Mouse (Mus musculus) midbrain, embryonic 12.5 days (tissue): ENCODE measurements around the gene Trmt112. TPM values are rescaled to one million over a fixed set of nuclear protein-coding genes. Genes with fewer than 3 reads are reported as not detected.

Experiments used
- ATAC-seq: fragments of 200-750 bp; cut with Nextera tagmentation; 2 replicates; pipeline ENCODE4 v1.8.0; 2017; ENCODE audit warnings: low read depth, moderate TSS enrichment, moderate library complexity; ENCODE audit not compliant: low FRiP score
- H3K27ac ChIP-seq: fragments of 300-500 bp; sonication (generic); replicated peaks from 2 replicates; pipeline ENCODE4 v1.5.1; 2016; ENCODE audit warnings: mild to moderate bottlenecking
- H3K27me3 ChIP-seq: fragments of 300-500 bp; sonication (generic); 2 replicates; pipeline ENCODE4 v1.6.1; 2016; ENCODE audit warnings: mild to moderate bottlenecking
- H3K36me3 ChIP-seq: fragments of 300-500 bp; sonication (generic); 2 replicates; pipeline ENCODE4 v1.6.1; 2016
- H3K4me1 ChIP-seq: fragments of 300-500 bp; sonication (generic); 2 replicates; pipeline ENCODE4 v1.6.1; 2016
- H3K4me2 ChIP-seq: fragments of 300-500 bp; sonication (generic); replicated peaks from 2 replicates; pipeline ENCODE4 v1.6.1; 2016; ENCODE audit warnings: mild to moderate bottlenecking, moderate library complexity
- H3K4me3 ChIP-seq: fragments of 300-500 bp; sonication (generic); 2 replicates; pipeline ENCODE4 v1.5.1; 2016; ENCODE audit warnings: mild to moderate bottlenecking
- H3K9ac ChIP-seq: fragments of 300-500 bp; sonication (generic); replicated peaks from 2 replicates; pipeline ENCODE4 v1.6.1; 2016; ENCODE audit warnings: mild to moderate bottlenecking, moderate library complexity
- H3K9me3 ChIP-seq: fragments of 300-500 bp; sonication (generic); 2 replicates; pipeline ENCODE4 v1.6.1; 2016; ENCODE audit warnings: mild to moderate bottlenecking
- WGBS: fragments of 180-500 bp; shearing (Covaris S2); methylation state at CpG from one replicate; pipeline ENCODE4 v1.1.7; 2016; 5-methylcytosine and 5-hydroxymethylcytosine counted together
- polyA plus RNA-seq: library from polyadenylated mRNA; unstranded; fragments of >200 nt; fragmentation: Nextera tagmentation; extraction: Ambion mirVana; gene quantifications from 2 replicates; pipeline ENCODE4 v1.2.1, GENCODE M21; 2016

The Trmt112 gene
- polyA plus RNA-seq, 1 experiment from 2014 or later, result 129 TPM

- Histone ChIP-seq H3K9me3 (no peaks in the 10 kb centered on the region), H3K4me3 (peak overlapping the region; percentile 91), H3K27me3 (peaks cover 40% of the 10 kb centered on the region), H3K4me1 (peaks cover 37% of the 10 kb centered on the region), H3K9ac (peak overlapping the region; percentile 96), H3K36me3 (no peaks in the 10 kb centered on the region), H3K27ac (peak overlapping the region; percentile 92), H3K4me2 (peak overlapping the region; percentile 91)
- peak; percentile 10; the same call in 1 of the 2 replicates for ATAC-seq
- 2% methylated on average over 28 of the region's 48 CpGs for WGBS
These were observed 11.5 kb downstream of the Trmt112 start for GRCm38 (mm10) chr19:6920741-6921636.

- Histone ChIP-seq H3K27me3 (peaks cover 49% of the 10 kb centered on the region), H3K4me2 (peak within 1 kb of the TSS; percentile 91), H3K36me3 (no peaks in the 10 kb centered on the region), H3K9ac (peak within 1 kb of the TSS; percentile 96), H3K4me3 (peak within 1 kb of the TSS; percentile 91), H3K4me1 (peaks cover 43% of the 10 kb centered on the region), H3K27ac (peak within 1 kb of the TSS; percentile 92), H3K9me3 (no peaks in the 10 kb centered on the region)
- 1% methylated on average over 60 of the region's 66 CpGs for WGBS
- ATAC-seq, result peak; percentile 93
These were observed 12.4 kb downstream of the Trmt112 start, which contains the start of gene Esrra for GRCm38 (mm10) chr19:6921647-6922567. Esrra (minus strand) TSS chr19:6921813.

- whole genome bisulfite sequencing, result 65% methylated on average over 6 of the region's 6 CpGs
- H3K27me3 ChIP-seq, result peaks cover 61% of the 10 kb centered on the region
- H3K9me3 ChIP-seq, result no peaks in the 10 kb centered on the region
- no peak overlapping the region for H3K9ac ChIP-seq
- H3K36me3 ChIP-seq, result no peaks in the 10 kb centered on the region
- peaks cover 47% of the 10 kb centered on the region for H3K4me1 ChIP-seq
- H3K4me2 ChIP-seq, result peak overlapping the region; percentile 91; the same call in 1 of the 2 replicates
- no peak for ATAC-seq
- H3K4me3 ChIP-seq, result no peak overlapping the region
- no peak overlapping the region for H3K27ac ChIP-seq
These were observed 13.6 kb downstream of the Trmt112 start for GRCm38 (mm10) chr19:6922901-6923735.

- H3K27ac ChIP-seq, result no peak overlapping the region
- peak overlapping the region; percentile 1; the same call in 1 of the 2 replicates for H3K4me2 ChIP-seq
- H3K4me3 ChIP-seq, result peak overlapping the region; percentile 15; the same call in 1 of the 2 replicates
- H3K36me3 ChIP-seq, result no peaks in the 10 kb centered on the region
- H3K4me1 ChIP-seq, result peaks cover 44% of the 10 kb centered on the region
- H3K9ac ChIP-seq, result no peak overlapping the region
- H3K9me3 ChIP-seq, result no peaks in the 10 kb centered on the region
- WGBS, result 4% methylated on average over 39 of the region's 39 CpGs
- peaks cover 76% of the 10 kb centered on the region for H3K27me3 ChIP-seq
- no peak for ATAC-seq
These were observed 15.2 kb downstream of the Trmt112 start for GRCm38 (mm10) chr19:6924461-6925306.

GRCm38 (mm10) chr19:6925307-6925573, 15.7 kb downstream of the Trmt112 start, which contains the start of gene Catsperz:
Catsperz (minus strand) TSS chr19:6925380.
- H3K4me1 ChIP-seq, result peaks cover 39% of the 10 kb centered on the region
- H3K27ac ChIP-seq, result no peak within 1 kb of the TSS
- no peaks in the 10 kb centered on the region for H3K9me3 ChIP-seq
- H3K36me3 ChIP-seq, result no peaks in the 10 kb centered on the region
- no peak within 1 kb of the TSS for H3K9ac ChIP-seq
- peaks cover 80% of the 10 kb centered on the region for H3K27me3 ChIP-seq
- no peak for ATAC-seq
- WGBS, result 4% methylated on average over 9 of the region's 9 CpGs
- peak within 1 kb of the TSS; percentile 15; the same call in 1 of the 2 replicates for H3K4me3 ChIP-seq
- peak within 1 kb of the TSS; percentile 11; the same call in 1 of the 2 replicates for H3K4me2 ChIP-seq

- H3K27ac ChIP-seq, result no peak overlapping the region
- 0 out of 2 replicates have a peak overlapping the region, but pooled peaks have one; percentile 4 for H3K4me3 ChIP-seq
- H3K9ac ChIP-seq, result no peak overlapping the region
- 0 out of 2 replicates have a peak overlapping the region, but pooled peaks have one; percentile 11 for H3K4me2 ChIP-seq
- peaks cover 85% of the 10 kb centered on the region for H3K27me3 ChIP-seq
- no peak for ATAC-seq
- peaks cover 33% of the 10 kb centered on the region for H3K4me1 ChIP-seq
- no peaks in the 10 kb centered on the region for H3K36me3 ChIP-seq
- no peaks in the 10 kb centered on the region for H3K9me3 ChIP-seq
- 4% methylated on average over 35 of the region's 40 CpGs for WGBS
These were observed 16.3 kb downstream of the Trmt112 start for GRCm38 (mm10) chr19:6925611-6926329.

- H3K27ac ChIP-seq, result no peak overlapping the region
- H3K27me3 ChIP-seq, result peaks cover 94% of the 10 kb centered on the region
- 10% methylated on average over 26 of the region's 26 CpGs for WGBS
- H3K4me3 ChIP-seq, result peak overlapping the region; percentile 24
- H3K9me3 ChIP-seq, result no peaks in the 10 kb centered on the region
- H3K4me1 ChIP-seq, result peaks cover 30% of the 10 kb centered on the region
- H3K9ac ChIP-seq, result no peak overlapping the region
- no peak for ATAC-seq
- H3K36me3 ChIP-seq, result no peaks in the 10 kb centered on the region
- H3K4me2 ChIP-seq, result peak overlapping the region; percentile 37
These were observed 17.2 kb downstream of the Trmt112 start for GRCm38 (mm10) chr19:6926559-6927255.

- H3K27me3 ChIP-seq, result peaks cover 97% of the 10 kb centered on the region
- H3K9me3 ChIP-seq, result no peaks in the 10 kb centered on the region
- no peak overlapping the region for H3K4me2 ChIP-seq
- ATAC-seq, result no peak
- no peaks in the 10 kb centered on the region for H3K36me3 ChIP-seq
- peaks cover 23% of the 10 kb centered on the region; the same call in 1 of the 2 replicates for H3K4me1 ChIP-seq
- H3K9ac ChIP-seq, result no peak overlapping the region
- H3K27ac ChIP-seq, result no peak overlapping the region
- WGBS, result 6% methylated on average over 9 of the region's 9 CpGs
- no peak overlapping the region for H3K4me3 ChIP-seq
These were observed 18.6 kb downstream of the Trmt112 start for GRCm38 (mm10) chr19:6928080-6928479.

- ATAC-seq, result no peak
- Histone ChIP-seq H3K27ac (no peak overlapping the region), H3K4me3 (no peak overlapping the region), H3K36me3 (no peaks in the 10 kb centered on the region), H3K27me3 (peaks cover 97% of the 10 kb centered on the region), H3K4me1 (peaks cover 21% of the 10 kb centered on the region), H3K9ac (no peak overlapping the region), H3K4me2 (no peak overlapping the region), H3K9me3 (no peaks in the 10 kb centered on the region)
- WGBS, result 0% methylated on average over 1 of the region's 2 CpGs
These were observed 21.5 kb downstream of the Trmt112 start for GRCm38 (mm10) chr19:6931002-6931401.

- no peaks in the 10 kb centered on the region for H3K36me3 ChIP-seq
- WGBS, result 65% methylated on average over 1 of the region's 1 CpGs
These were observed 22.5 kb downstream of the Trmt112 start for GRCm38 (mm10) chr19:6932018-6932417.

More at GRCm38 (mm10) chr19:6932018-6932417, 22.5 kb downstream of the Trmt112 start:
- no peak overlapping the region for H3K9ac ChIP-seq
- H3K4me2 ChIP-seq, result no peak overlapping the region
- peaks cover 15% of the 10 kb centered on the region for H3K4me1 ChIP-seq
- H3K27me3 ChIP-seq, result peaks cover 92% of the 10 kb centered on the region
- H3K9me3 ChIP-seq, result no peaks in the 10 kb centered on the region
- ATAC-seq, result no peak
- H3K27ac ChIP-seq, result no peak overlapping the region
- no peak overlapping the region for H3K4me3 ChIP-seq
